Mouse (Mus musculus) retina, postnatal 1 day (tissue): ENCODE results near the gene Selenos.

ENCODE experiments used
- DNase-seq: peaks from one replicate; pipeline ENCODE4 v3.0.0-alpha.2; 2012

Gene Selenos

GRCm38 (mm10) chr7:66087652-66088051 lies 8.2 kb downstream of the Selenos start:
- no peak for DNase-seq

- DNase-seq, result no peak
Observed at GRCm38 (mm10) chr7:66088077-66088476, 8.6 kb downstream of the Selenos start.

DNA sequence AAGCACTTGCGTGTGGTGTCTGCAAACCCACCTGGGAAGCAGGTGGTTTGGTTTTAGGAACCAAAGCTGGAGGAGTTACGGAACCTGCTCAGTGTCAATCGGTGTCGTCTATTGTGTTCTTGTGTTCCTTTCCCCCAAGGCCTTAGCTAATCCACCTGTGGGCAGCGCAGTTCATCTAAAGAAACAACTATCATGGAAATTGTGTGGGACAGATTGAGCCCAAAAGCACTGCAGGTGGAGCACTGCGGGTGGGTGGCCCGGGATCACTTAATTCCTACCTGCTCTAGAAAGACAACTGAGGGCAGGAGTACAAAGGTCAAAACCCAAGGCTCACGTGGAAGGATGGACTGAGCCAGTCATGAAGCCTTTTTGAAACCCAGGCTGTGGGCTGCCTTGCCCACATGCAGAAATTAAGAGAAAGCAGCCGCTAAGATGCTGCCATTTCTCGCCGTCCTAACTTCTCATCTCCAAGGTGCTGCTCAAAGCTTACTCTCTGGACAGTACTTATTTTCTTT lies 11.3 kb downstream of the Selenos start:
- DNase-seq, result no peak

DNA sequence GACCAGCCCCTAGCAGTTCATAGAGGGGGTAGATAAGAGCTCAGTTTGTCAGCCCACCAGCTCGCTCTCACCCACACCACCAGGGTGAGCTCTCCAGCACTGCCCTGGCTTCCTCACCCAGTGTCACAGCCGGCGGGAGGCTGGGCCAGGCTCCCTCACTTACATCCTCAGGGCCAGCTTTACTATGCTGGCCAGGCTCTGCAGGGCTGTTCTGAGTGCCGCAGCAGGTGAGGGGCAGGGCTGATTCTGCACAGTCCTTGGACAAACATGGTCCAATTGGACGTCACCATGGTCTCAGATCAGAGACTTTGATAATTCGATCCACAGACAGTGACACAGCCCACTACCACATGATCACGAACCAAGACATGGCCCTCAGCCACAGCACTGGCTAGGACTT lies 12.1 kb downstream of the Selenos start:
- DNase-seq, result no peak

GRCm38 (mm10) chr7:66092656-66093055 lies 13.2 kb downstream of the Selenos start:
- no peak for DNase-seq

- no peak for DNase-seq
Observed at GRCm38 (mm10) chr7:66094141-66094540, 14.7 kb downstream of the Selenos start.

GRCm38 (mm10) chr7:66098803-66099202 lies 19.4 kb downstream of the Selenos start:
- no peak for DNase-seq

DNA sequence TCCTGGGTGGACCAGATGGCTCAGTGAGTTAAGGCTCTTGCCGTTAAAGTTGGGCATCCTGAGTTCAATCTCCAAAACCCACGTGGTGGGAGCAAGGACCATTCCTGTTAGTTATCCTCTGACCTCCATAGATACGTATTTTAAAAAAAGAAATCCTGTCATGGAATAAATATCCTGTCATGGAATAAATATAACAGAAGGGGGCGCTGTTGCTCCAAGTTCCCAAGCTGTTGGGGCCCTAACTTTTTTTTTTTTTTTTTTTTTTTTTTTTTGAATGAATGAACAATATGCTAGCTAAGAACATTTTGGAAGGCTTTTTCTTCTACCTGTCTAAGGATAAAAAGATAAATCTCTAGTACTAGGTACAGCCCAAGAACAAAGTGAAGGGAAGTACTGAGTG lies 22.4 kb downstream of the Selenos start:
- DNase-seq, result peak; percentile 71

DNA sequence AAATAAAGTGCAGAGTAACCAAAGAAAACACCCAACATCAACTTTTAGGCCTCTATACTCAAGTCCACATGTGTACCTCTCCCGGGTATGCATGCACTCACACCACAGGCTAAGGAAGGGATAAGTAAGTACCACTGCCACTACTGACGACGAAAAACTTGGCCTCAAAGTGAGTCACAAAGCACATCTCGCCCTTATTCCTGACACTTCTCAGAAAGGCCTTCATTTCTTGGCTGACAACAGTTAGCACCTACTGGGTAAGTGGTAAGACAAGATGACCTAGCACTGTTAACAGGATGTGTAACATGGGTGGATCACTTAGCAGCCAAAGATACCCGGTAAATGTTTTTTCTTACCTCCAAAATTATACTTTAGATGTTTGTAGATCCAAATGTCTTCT lies 25.1 kb downstream of the Selenos start:
- no peak for DNase-seq

DNA sequence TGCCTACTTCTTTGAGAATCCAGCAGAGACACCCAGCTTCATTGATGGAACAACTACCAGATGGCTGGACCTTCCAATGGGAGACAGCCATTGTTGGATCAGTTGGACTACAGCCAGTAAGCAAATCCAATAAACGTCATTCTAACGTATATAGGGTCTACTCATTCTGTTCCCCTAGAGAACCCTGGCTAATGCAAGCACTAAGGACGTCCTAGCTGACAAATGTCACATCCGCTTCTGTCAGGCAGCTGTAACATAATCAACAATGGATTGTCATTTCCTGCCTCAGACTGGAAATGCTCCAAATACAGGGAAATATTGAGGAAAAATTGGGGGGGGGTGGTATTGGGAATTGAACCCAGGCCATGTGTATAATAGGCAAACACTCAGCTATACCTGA lies 26.3 kb downstream of the Selenos start:
- no peak for DNase-seq

GRCm38 (mm10) chr7:66106581-66107056 lies 27.2 kb downstream of the Selenos start:
- DNase-seq, result no peak

DNA sequence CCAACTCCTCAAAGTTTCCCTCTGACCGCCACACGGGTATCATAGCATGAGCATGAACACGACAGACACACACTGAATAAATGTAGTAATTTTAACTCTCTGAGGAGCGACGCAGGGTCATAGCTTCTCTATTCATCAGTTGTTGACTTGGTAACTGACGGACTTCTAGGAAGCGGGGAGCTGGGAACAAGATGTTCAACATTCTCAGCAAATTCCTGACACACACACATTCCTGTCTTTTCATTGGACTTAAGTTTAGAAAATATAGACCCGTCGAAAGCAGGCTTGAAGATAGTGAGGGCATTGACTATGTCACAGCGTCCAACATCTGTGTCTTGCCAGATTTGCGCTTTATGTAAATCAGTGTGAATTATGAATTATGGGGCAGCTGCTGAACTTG lies 27.8 kb downstream of the Selenos start:
- DNase-seq, result no peak

DNA sequence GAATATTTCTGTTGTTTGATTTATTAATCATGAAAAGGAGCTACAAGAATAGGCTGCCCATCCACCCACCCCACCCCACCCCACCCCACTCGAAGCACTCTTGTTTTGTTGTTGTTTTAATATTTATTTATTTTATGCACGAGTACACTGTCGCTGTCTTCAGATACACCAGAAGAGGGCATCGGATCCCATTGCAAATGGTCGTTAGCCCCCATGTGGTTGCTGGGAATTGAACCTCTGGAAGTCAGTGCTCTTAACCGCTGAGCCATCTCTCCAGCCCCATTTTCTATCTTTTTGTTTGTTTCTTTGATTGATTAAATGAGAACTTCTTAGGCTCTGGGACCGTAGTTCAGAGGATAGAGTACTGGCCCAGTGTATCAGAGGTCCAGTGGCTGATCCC lies 28.5 kb downstream of the Selenos start:
- DNase-seq, result peak; percentile 55

GRCm38 (mm10) chr7:66108961-66109854 lies 29.8 kb downstream of the Selenos start, which contains the start of gene Chsy1:
Gene Chsy1, plus strand, starts transcription at chr7:66109515.
- peak; percentile 97 for DNase-seq

DNA sequence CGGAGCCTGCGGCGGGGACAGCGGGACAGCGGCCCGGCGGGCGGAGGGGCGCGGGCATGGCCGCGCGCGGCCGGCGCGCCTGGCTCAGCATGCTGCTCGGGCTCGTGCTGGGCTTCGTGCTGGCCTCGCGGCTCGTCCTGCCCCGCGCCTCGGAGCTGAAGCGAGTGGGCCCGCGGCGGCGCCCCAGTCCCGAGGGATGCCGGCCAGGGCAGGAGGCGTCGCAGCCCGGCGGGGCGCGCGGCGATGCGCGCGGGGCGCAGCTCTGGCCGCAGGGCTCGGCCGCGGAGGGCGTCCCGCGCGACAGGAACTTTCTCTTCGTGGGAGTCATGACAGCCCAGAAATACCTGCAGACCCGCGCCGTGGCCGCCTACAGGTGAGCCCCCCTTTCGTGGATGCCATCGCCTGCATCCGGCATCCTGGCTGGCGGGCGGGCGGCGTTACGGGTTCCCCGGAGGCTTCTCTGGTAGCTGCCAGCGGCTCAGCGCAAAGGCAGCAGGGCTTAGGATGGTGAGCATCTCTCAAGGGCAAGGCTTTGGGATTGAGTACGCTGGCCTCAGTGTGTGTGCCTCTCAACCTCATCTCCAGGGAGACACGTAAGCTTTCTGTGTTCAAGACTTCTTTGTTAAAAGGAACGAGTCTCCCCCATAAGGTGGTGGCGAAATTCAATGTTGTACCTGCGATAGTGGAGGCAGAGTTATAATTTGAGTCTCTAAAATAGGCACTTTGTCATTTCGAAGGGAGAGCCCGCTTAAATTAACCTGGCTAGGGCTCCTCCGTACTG lies 30.6 kb downstream of the Selenos start:
- DNase-seq, result peak; percentile 62

- DNase-seq, result peak; percentile 68
Observed at GRCm38 (mm10) chr7:66110636-66111112, 31.2 kb downstream of the Selenos start.

GRCm38 (mm10) chr7:66111211-66111610 lies 31.8 kb downstream of the Selenos start:
- no peak for DNase-seq

DNA sequence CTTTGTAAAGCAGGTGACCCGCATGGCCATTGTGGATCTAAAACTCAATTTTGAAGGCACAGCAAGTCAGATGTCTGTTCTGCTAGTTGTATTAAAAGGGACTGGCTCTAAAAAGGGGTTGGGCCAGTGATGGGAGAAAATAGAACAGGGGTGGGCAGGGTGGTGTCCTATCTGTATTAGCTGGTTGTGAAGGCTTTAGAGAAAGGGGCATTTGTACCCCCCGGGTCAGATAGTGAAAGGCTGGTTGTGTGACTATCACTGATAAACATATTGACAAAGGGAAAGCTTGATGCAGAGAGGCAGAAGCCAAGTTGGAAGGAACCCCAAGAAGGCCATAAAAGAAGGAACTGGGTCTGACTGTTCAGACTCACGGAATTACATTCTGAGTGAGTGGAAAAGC lies 34.1 kb downstream of the Selenos start:
- no peak for DNase-seq

- no peak for DNase-seq
Observed at GRCm38 (mm10) chr7:66115821-66116343, 36.4 kb downstream of the Selenos start.

DNA sequence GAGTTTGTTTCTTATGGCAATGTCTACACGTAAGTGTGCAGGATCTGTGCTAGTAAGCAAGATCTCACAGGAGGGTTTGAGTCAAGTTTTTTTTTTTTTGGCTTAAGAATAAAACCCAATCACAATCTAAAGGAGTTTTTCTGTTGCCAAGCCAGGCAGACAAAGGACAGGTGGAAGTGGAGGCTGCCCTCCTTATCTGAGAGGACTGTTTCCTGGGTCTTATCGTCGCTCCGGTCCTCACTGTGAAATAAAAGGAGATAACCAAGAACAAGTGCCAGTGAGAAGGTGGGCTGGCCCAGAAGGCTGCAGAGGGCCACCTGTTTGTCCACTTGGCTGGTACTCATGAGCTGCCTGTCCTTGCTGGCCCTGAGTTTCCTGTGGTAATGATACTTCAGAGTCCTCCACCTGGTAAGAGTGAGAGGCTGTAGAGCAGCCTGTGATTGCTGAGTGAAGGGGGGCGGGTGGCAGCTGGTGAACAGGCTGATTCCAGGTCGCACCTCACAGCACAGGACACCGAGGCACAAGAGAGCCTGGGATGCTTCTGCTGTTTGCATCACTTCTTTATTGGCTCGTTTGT lies 37.5 kb downstream of the Selenos start:
- no peak for DNase-seq

DNA sequence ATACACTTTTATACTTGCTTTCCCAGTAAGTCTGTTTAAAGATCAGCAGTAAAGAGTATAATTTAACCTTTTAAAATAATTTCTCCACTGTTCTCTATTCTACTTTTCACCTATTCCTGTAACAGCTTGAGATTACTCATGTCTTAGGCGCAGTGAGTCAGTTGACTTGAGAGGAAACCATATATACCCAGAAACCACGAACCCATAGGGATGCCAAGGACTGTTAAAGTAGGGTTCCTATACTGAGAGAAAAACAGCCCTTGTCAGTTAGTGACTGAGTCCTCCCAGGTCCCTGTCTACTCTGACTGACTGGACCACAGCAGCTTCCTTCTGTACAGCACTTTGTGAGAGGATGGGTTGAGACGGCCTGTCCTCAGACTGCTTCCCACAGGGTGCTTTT lies 38.6 kb downstream of the Selenos start:
- DNase-seq, result no peak

- DNase-seq, result no peak
Observed at GRCm38 (mm10) chr7:66118796-66119195, 39.3 kb downstream of the Selenos start.

GRCm38 (mm10) chr7:66120139-66120538 lies 40.7 kb downstream of the Selenos start:
- DNase-seq, result no peak
